Mouse (Mus musculus) forebrain, embryonic 15.5 days (tissue): ENCODE measurements around the gene Ptdss2. TPM values are rescaled to one million over a fixed set of nuclear protein-coding genes. Genes with fewer than 3 reads are reported as not detected.
A peak's percentile ranks its signal among the peaks of the same experiment; 100 is the strongest.

Experiments
- ATAC-seq: fragments of 200-750 bp; cut with Nextera tagmentation; replicated peaks from 2 replicates; pipeline ENCODE4 v1.8.0; 2017; ENCODE audit warnings: mild to moderate bottlenecking, moderate TSS enrichment, moderate library complexity
- H3K27ac ChIP-seq: fragments of 300-500 bp; sonication (generic); replicated peaks from 2 replicates; pipeline ENCODE4 v1.5.1; 2015; ENCODE audit warnings: mild to moderate bottlenecking, inconsistent platforms
- H3K27me3 ChIP-seq: fragments of 300-500 bp; sonication (generic); 2 replicates; pipeline ENCODE4 v1.6.1; 2015; ENCODE audit warnings: inconsistent platforms
- H3K36me3 ChIP-seq: fragments of 300-500 bp; sonication (generic); 2 replicates; pipeline ENCODE4 v1.6.1; 2015; ENCODE audit warnings: mild to moderate bottlenecking, inconsistent platforms
- H3K4me1 ChIP-seq: fragments of 300-500 bp; sonication (generic); 2 replicates; pipeline ENCODE4 v1.6.1; 2015; ENCODE audit warnings: inconsistent platforms
- H3K4me2 ChIP-seq: fragments of 300-500 bp; sonication (generic); replicated peaks from 2 replicates; pipeline ENCODE4 v1.6.1; 2015; ENCODE audit warnings: mild to moderate bottlenecking, inconsistent platforms
- H3K4me3 ChIP-seq: fragments of 300-500 bp; sonication (generic); 2 replicates; pipeline ENCODE4 v1.5.1; 2015; ENCODE audit warnings: mild to moderate bottlenecking, inconsistent platforms
- H3K9ac ChIP-seq: fragments of 300-500 bp; sonication (generic); replicated peaks from 2 replicates; pipeline ENCODE4 v1.6.1; 2015; ENCODE audit warnings: mild to moderate bottlenecking, inconsistent platforms
- H3K9me3 ChIP-seq: fragments of 300-500 bp; sonication (generic); 2 replicates; pipeline ENCODE4 v1.6.1; 2016; ENCODE audit warnings: inconsistent platforms
- WGBS: fragments of 180-500 bp; shearing (Covaris S2); methylation state at CpG from one replicate; pipeline ENCODE4 v1.1.7; 2015; ENCODE audit warnings: mixed read lengths; 5-methylcytosine and 5-hydroxymethylcytosine counted together
- polyA plus RNA-seq: library from polyadenylated mRNA; unstranded; fragments of >200 nt; fragmentation: Nextera tagmentation; extraction: Ambion mirVana; gene quantifications from 2 replicates; pipeline ENCODE4 v1.2.1, GENCODE M21; 2015

The Ptdss2 gene
- polyA plus RNA-seq, 1 experiment from 2014 or later, result 74.5 TPM

GRCm38 (mm10) chr7:141191036-141191435 is 68.9 kb downstream of the Ptdss2 start:
- H3K9me3 ChIP-seq, result no peaks in the 10 kb centered on the region
- H3K27me3 ChIP-seq, result no peaks in the 10 kb centered on the region
- H3K36me3 ChIP-seq, result peaks cover 29% of the 10 kb centered on the region
- no peak overlapping the region for H3K4me3 ChIP-seq
- no peak overlapping the region for H3K4me2 ChIP-seq
- 93% methylated on average over 14 of the region's 14 CpGs for WGBS
- H3K27ac ChIP-seq, result no peak overlapping the region
- H3K4me1 ChIP-seq, result peaks cover 31% of the 10 kb centered on the region
- ATAC-seq, result no peak
- H3K9ac ChIP-seq, result no peak overlapping the region

GRCm38 (mm10) chr7:141191796-141192685 is 69.9 kb downstream of the Ptdss2 start:
- Histone ChIP-seq H3K27ac (no peak overlapping the region), H3K4me3 (0 out of 2 replicates have a peak overlapping the region, but pooled peaks have one; percentile 97), H3K9ac (0 out of 2 replicates have a peak overlapping the region, but pooled peaks have one; percentile 84), H3K9me3 (no peaks in the 10 kb centered on the region), H3K4me1 (peaks cover 31% of the 10 kb centered on the region), H3K36me3 (peaks cover 29% of the 10 kb centered on the region), H3K4me2 (peak overlapping the region; percentile 97), H3K27me3 (no peaks in the 10 kb centered on the region)
- ATAC-seq, result no peak
- WGBS, result 90% methylated on average over 24 of the region's 24 CpGs

GRCm38 (mm10) chr7:141192776-141193347 is 70.7 kb downstream of the Ptdss2 start:
- H3K4me1 ChIP-seq, result peaks cover 31% of the 10 kb centered on the region
- H3K27ac ChIP-seq, result peak overlapping the region; percentile 77
- no peak; the same call in 1 of the 2 replicates for ATAC-seq
- peak overlapping the region; percentile 84 for H3K9ac ChIP-seq
- no peaks in the 10 kb centered on the region for H3K9me3 ChIP-seq
- no peaks in the 10 kb centered on the region for H3K27me3 ChIP-seq
- peak overlapping the region; percentile 97 for H3K4me3 ChIP-seq
- H3K36me3 ChIP-seq, result peaks cover 29% of the 10 kb centered on the region
- H3K4me2 ChIP-seq, result peak overlapping the region; percentile 97
- 24% methylated on average over 12 of the region's 12 CpGs for WGBS

GRCm38 (mm10) chr7:141193348-141193856 is 71.2 kb downstream of the Ptdss2 start:
- H3K9me3 ChIP-seq, result no peaks in the 10 kb centered on the region
- peak overlapping the region; percentile 77 for H3K27ac ChIP-seq
- peaks cover 29% of the 10 kb centered on the region for H3K36me3 ChIP-seq
- H3K4me1 ChIP-seq, result peaks cover 31% of the 10 kb centered on the region
- H3K4me2 ChIP-seq, result peak overlapping the region; percentile 97
- peak overlapping the region; percentile 97 for H3K4me3 ChIP-seq
- ATAC-seq, result no peak; the same call in none of the 2 replicates
- under 1% methylated on average over 40 of the region's 43 CpGs for WGBS
- H3K27me3 ChIP-seq, result no peaks in the 10 kb centered on the region
- H3K9ac ChIP-seq, result peak overlapping the region; percentile 84

GRCm38 (mm10) chr7:141193948-141194347 is 71.8 kb downstream of the Ptdss2 start, which contains the start of the genes Hras and Lrrc56:
Hras (minus strand) TSS chr7:141194005.
Lrrc56 (plus strand) TSS chr7:141194157.
- under 1% methylated on average over 26 of the region's 39 CpGs for WGBS
- Histone ChIP-seq H3K4me1 (peaks cover 31% of the 10 kb centered on the region), H3K4me3 (peak within 1 kb of the TSS; percentile 97), H3K4me2 (peak within 1 kb of the TSS; percentile 100), H3K27me3 (no peaks in the 10 kb centered on the region), H3K27ac (peak within 1 kb of the TSS; percentile 84), H3K9me3 (no peaks in the 10 kb centered on the region), H3K9ac (peak within 1 kb of the TSS; percentile 84), H3K36me3 (peaks cover 29% of the 10 kb centered on the region)
- peak; percentile 94 for ATAC-seq

GRCm38 (mm10) chr7:141194409-141194808 is 72.2 kb downstream of the Ptdss2 start:
- peak overlapping the region; percentile 100 for H3K4me2 ChIP-seq
- peak overlapping the region; percentile 84 for H3K27ac ChIP-seq
- H3K9me3 ChIP-seq, result no peaks in the 10 kb centered on the region
- peaks cover 26% of the 10 kb centered on the region for H3K36me3 ChIP-seq
- H3K4me3 ChIP-seq, result peak overlapping the region; percentile 97
- WGBS, result under 1% methylated on average over 23 of the region's 23 CpGs
- H3K9ac ChIP-seq, result peak overlapping the region; percentile 54
- peaks cover 31% of the 10 kb centered on the region for H3K4me1 ChIP-seq
- ATAC-seq, result no peak
- no peaks in the 10 kb centered on the region for H3K27me3 ChIP-seq

GRCm38 (mm10) chr7:141194830-141195229 is 72.6 kb downstream of the Ptdss2 start:
- peaks cover 22% of the 10 kb centered on the region for H3K36me3 ChIP-seq
- peak overlapping the region; percentile 84 for H3K27ac ChIP-seq
- ATAC-seq, result peak; percentile 39
- no peaks in the 10 kb centered on the region for H3K9me3 ChIP-seq
- peak overlapping the region; percentile 97 for H3K4me3 ChIP-seq
- peak overlapping the region; percentile 100 for H3K4me2 ChIP-seq
- under 1% methylated on average over 28 of the region's 28 CpGs for WGBS
- H3K4me1 ChIP-seq, result peaks cover 31% of the 10 kb centered on the region
- H3K27me3 ChIP-seq, result no peaks in the 10 kb centered on the region
- H3K9ac ChIP-seq, result peak overlapping the region; percentile 54

- H3K27ac ChIP-seq, result no peak overlapping the region
- H3K27me3 ChIP-seq, result no peaks in the 10 kb centered on the region
- H3K9me3 ChIP-seq, result no peaks in the 10 kb centered on the region
- H3K36me3 ChIP-seq, result peaks cover 13% of the 10 kb centered on the region
- H3K4me1 ChIP-seq, result peaks cover 31% of the 10 kb centered on the region
- 94% methylated on average over 2 of the region's 2 CpGs for WGBS
- no peak for ATAC-seq
- H3K4me3 ChIP-seq, result no peak overlapping the region; the same call in 1 of the 2 replicates
- peak overlapping the region; percentile 100; the same call in 1 of the 2 replicates for H3K4me2 ChIP-seq
- H3K9ac ChIP-seq, result peak overlapping the region; percentile 48; the same call in 1 of the 2 replicates
These were observed 73.6 kb downstream of the Ptdss2 start for GRCm38 (mm10) chr7:141195754-141196153.

- H3K9ac ChIP-seq, result no peak overlapping the region
- ATAC-seq, result no peak
- H3K4me2 ChIP-seq, result no peak overlapping the region
- peaks cover 30% of the 10 kb centered on the region for H3K4me1 ChIP-seq
- no peaks in the 10 kb centered on the region for H3K9me3 ChIP-seq
- no peaks in the 10 kb centered on the region for H3K27me3 ChIP-seq
- no peak overlapping the region for H3K4me3 ChIP-seq
- 0 out of 2 replicates have a peak, but pooled peaks cover 4% of the 10 kb centered on the region for H3K36me3 ChIP-seq
- no peak overlapping the region for H3K27ac ChIP-seq
- WGBS, result 94% methylated on average over 8 of the region's 8 CpGs
These were observed 74.6 kb downstream of the Ptdss2 start for GRCm38 (mm10) chr7:141196619-141197282.

GRCm38 (mm10) chr7:141198121-141198520 is 75.9 kb downstream of the Ptdss2 start:
- no peaks in the 10 kb centered on the region for H3K27me3 ChIP-seq
- no peak for ATAC-seq
- no peak overlapping the region for H3K9ac ChIP-seq
- no peak overlapping the region for H3K4me3 ChIP-seq
- no peaks in the 10 kb centered on the region for H3K9me3 ChIP-seq
- H3K36me3 ChIP-seq, result no peaks in the 10 kb centered on the region
- H3K4me1 ChIP-seq, result peaks cover 16% of the 10 kb centered on the region
- H3K4me2 ChIP-seq, result no peak overlapping the region
- H3K27ac ChIP-seq, result no peak overlapping the region
- 97% methylated on average over 4 of the region's 4 CpGs for WGBS

- Histone ChIP-seq H3K9me3 (no peaks in the 10 kb centered on the region), H3K27me3 (no peaks in the 10 kb centered on the region), H3K9ac (no peak overlapping the region), H3K27ac (no peak overlapping the region), H3K36me3 (no peaks in the 10 kb centered on the region), H3K4me3 (no peak overlapping the region), H3K4me1 (no peaks in the 10 kb centered on the region), H3K4me2 (no peak overlapping the region)
- no peak for ATAC-seq
- WGBS, result 81% methylated on average over 3 of the region's 3 CpGs
These were observed 82.4 kb downstream of the Ptdss2 start for GRCm38 (mm10) chr7:141204546-141204945.
